Mouse (Mus musculus): Measurements from ENCODE around the gene Tcte1. TPM values are rescaled to one million over a fixed set of nuclear protein-coding genes. Genes with fewer than 3 reads are reported as not detected.

Gene Tcte1
- total RNA-seq, 1 experiment from 2014 or later = not detected

DNA sequence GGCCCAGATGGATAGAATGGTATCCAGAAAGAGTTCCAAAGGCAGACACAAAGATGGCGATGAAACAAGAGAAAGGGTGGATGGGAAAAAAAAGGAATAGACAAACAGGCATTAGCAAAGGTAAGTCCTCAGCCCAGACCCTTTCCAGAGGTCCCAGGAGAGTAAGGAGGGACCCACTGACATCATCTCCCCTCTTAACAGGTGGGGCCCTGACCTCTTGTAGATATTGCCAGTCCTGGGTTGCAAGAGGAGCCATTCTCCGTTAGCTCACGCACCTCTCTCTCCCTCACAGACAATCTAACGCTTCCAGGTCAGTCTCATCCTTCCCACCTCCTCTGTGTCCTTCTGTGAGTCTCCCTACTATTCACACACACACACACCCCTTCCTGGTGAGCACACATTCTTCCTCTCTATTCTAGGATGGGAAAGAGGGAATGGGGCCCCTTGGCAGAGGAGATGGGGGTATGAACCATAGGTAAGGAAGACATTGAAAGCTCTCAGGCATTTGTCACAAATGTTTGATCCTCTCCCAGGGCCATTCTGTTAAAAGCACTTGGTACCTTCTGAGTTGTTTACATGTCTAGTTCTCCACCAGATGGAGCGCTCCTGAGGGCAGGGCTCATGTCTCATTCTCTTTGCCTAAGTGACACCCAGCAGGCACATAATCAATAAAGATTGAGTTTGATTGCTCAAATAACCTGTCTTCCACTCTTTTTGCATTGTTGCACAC lies 24.4 kb downstream of the Tcte1 start:
- DNase-seq = no peak

DNA sequence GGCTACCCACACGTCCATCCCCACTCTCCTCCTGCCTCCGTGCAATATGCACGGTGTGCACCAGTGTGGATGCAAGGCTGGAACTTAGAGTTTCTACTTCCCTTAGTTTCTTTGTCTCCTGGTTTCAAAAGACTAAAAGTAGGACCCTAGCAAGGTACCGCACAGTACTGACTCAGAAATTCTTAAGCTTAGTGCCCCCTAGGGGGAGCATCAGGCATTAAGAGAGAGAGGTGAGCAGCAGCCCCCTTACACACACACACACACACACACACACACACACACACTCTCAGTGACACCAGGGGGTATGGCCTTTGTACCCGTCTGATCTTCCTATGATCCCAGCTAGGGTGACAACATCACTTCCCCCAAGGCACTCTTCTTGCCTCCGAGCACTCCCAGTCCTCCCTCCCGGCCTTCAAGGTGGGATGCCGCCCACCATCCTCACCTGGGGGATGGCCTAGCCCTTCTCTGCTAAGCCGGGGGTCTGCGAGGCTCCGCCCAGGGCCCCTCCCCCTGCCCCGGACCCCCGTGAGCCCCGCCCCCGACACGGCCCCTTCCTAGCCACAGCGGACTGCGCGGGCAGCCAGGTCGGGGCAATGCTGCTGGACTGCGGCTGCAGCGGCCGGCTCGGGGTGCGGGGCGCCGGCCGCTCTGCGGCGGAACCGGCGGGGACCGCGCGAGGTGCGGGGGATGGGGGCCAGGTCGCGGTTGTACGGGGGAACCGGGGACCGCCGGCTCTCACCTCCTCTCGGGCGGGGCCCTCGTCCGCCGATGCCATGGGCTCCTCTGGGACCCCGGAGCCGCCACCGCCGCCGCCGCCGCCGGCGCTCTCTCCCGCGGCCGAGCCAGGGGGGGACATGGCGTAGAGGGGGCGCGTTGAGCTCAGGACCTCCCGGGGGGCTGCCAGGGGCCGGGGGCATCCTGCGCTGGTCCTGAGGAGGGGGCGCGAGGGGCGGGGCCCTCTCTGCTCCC lies 25.6 kb downstream of the Tcte1 start:
- no peak for DNase-seq

DNA sequence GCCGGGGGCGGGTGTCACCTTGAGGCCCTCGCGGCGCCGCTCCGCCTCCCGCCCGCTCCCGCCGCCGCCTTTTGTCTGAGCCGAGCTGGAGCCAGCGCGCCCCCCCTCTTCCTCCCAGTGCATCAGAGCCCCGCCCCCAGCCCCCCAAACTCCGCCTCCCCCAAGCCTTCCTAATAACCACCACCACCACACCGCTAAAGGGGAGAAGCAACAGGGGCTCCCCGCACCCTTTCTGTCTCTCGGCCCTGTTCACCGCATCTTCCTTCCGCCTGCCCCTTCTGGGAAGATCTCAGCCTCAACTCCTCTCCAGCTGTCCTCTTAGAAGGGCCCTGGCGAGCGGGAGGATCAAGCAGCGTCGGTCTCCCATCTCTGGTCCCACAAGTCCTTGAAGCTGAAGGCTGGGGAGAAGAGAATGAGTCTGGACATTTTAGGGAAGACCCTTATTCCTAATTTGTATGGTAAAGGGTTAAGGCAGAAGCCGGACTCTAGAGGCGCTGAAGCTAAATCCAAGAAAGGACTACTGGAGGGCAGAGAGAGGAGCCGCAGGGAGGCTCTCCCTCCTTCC lies 26.5 kb downstream of the Tcte1 start, which contains the start of gene Tmem151b:
TSS of gene Tmem151b (minus strand) at position 61 of the 565 bp plus-strand sequence.
- no peak for DNase-seq

DNA sequence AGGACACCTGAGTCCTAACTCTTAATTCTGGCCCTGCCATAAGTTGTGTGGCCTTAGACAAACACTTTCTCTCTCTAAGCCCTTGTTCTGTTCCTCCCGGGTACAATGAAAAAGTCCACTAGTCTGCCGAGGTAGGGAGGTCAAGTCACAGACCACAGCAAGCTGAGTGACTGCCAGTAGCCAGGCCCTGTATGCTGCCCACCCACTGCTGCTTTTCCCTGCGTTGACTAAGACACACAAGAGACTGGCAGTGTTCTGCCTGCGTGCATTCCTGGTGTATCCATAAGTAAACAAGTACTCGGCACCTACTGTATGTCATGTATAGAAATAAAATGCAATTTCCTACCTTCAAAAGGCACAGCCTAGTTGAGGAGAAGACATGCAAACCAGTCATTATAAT lies 27.0 kb downstream of the Tcte1 start:
- DNase-seq = no peak

DNA sequence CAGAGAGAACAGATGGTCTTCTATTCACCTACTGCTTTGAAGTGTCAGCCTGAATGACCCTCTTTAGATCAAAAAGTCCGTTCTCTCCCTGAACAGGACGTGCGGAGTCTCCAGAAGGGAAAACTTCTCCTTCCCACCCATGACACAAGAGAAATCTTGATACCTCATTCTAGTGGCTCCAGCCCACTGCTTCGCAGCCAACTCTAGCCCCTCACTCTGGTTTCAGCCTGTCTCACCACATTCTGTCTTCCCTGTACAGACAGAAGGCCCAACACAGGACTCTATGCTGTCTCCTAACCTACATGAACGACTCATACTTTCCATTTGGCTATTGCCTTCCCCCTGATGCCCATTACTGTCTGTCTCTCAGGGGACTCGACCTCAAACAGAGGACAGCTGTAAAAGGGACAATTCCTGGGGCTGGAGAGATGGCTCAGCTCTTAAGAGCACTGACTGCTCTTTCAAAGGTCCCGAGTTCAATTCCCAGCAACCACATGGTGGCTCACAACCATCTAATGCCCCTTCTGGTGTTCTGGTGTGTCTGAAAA lies 28.1 kb downstream of the Tcte1 start:
- DNase-seq = no peak

DNA sequence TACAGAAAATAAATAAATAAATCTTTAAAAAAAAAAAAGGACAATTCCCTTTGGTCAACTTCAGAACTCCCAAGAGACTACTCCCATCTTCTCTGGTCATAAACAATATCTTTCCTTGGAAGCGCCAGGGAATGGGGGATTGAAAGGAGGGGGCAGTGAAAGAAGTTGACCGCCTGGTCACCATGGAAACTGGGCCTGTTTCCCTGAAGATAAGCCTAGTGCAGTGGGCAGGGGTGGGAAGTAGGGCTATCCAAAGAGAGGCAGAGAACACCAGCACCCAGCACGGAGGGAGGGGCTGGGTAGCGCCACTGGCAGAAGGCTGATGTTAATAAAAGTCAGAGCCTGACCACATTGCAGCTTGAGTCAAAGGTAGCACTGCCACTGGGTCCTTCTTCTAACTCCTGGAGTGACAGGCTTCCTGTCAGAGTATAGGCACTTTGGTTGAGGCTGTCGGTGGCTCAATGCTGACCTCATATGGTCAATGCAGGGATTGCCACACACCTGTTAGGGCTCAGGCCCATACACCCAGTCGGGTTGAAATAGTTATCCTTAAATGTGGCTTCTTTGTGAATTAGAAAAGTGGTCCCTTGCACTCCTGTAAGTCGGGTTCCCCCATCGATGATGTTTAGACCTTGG lies 28.7 kb downstream of the Tcte1 start:
- DNase-seq = peak; percentile 84

DNA sequence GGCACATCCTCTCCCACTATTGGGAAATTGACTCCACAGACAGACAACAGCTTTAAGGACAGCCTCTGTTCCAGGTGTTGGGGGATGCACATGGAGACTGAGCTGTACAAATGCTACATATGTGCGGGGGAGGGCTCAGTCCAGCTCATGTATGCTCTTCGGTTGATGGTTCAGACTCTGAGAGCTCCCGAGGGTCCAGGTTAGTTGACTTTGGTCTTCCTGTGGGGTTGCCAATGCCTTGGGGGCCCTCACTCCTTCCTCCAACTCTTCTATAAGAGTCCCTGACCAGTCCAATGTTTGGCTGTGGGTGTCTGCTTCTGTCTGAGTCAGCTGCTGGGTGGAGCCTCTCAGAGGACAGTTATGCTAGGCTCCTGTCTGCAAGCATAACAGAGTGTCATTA lies 29.8 kb downstream of the Tcte1 start:
- no peak for DNase-seq

DNA sequence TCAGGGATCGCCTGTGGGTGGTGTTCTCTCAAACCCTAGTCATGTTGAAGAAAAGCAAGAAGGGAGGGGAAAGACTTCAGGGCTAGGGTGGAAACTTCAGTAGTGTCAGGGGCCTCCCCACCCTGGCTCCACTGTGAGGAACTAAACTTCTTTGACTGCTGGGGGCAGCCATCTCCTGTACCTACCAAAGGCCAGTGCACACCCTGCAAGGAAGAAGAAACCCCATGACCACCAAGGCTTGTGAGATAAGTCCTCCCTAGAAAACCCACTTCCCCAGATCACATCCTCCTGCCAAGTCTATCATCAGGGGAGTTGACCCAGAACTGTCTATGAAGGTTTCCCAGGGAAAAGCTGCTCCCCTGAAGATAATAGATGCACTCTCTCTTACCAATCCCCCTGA lies 31.2 kb downstream of the Tcte1 start:
- no peak for DNase-seq

DNA sequence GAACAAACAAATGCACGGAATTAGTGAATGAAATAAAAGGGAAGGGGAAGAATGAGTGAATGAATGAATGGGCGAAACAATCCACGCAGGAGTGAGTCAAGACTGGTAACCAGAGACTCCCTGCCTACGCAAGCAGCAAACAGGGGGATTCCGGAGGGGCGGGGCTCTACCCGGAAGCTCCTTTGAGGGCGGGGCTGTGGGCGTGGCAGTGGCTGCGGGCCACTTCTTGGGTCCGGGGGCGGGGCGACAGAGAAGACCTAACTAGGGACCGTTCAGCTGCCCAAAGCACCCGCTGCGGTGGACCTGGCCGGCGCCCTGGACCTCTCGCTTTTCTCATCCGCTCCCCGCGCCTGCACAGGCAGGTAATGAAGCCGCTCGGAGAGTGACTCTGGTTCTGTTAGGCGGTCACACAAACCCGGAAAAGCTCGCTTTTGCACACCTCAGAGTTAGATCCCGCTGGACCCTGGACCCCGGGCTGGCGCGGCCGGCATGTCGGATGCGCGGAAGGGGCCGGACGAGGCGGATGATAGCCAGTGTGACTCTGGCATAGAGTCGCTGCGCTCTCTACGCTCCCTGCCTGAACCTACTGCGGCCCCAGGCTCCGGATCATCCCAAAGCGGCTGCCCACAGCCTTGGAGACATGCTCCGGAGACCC lies 32.3 kb downstream of the Tcte1 start, which contains the start of gene Nfkbie:
TSS of gene Nfkbie (plus strand) at position 252 of the 655 bp plus-strand sequence.
- DNase-seq = peak; percentile 98

DNA sequence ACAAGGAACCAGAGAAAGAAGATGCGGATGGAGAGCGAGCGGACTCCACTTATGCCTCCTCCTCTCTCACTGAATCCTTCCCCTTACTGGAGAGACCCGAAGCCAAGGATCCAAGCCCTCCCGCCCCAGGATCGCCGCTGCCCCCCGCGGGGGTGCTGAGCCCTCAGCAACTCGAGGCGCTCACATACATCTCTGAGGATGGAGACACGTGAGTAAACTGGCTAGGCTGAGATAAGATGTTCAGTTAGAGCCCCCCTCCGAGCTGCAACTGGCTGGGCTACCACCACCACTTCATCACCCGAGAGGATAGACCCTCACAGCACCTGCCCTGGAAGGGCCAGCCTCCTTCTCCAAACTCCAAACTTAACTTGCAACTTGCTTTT lies 32.9 kb downstream of the Tcte1 start:
- DNase-seq = no peak

DNA sequence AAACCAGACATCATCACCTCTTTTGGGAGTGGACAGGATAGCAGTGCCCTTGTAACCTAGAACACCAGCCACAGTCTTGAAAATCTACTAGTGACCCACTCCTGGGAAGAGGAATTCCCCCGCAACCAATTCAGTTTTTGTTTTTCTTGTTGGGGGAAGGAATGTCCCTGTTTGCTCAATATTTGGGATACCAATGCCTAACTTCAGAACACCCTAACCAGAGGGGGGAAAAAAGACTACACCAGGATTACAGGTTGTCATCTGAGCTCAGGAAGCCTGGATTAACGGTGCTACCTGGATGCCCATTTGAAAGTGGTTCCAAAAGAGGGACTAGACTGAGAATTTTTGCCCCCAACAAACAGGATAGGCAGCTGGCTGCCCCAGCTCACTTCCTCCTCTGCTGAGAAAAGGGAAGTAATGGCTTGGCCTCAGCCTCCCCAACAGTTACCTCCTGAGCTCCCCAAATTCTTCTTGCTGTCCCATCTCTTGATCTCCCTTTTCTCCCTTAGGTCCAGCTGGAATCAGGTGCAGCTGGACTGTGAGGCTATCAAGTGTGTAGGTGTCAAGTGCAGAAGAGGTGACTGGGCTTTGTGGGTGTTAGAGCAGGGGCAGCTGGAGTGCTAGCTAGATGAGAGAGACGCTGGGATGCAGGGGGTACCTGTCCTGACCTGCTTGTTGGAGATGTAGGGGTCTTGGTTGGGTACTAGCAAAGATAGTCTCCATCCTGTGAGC lies 33.4 kb downstream of the Tcte1 start:
- DNase-seq = no peak

DNA sequence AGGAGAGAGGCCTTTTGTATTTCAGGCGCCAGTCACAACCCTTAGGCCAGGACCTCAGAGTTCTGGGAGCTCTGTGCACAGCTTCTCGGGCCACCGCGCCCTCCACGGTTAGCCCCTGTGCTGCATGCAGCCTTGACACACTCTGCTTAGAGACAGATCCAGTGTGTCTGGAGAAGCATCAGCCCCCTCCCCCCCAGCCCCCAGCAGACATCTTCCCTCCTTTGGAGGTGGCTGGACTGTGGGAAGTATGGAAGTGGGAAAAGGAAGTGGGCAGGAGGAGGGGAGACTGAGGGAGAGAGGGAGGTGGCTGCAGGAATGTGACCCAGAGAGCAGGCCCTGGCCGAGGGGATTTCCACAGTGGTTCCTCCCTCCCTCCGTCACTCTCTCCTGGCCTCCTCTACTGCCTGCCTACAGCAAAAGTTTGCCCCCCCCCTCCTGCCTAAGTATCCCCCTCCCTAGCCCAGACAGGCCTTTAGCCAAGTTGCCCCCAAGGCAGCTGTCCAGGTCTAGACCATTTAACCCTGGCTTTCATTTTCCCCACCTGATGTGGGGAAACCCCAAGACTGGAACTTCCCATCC lies 34.1 kb downstream of the Tcte1 start:
- no peak for DNase-seq

DNA sequence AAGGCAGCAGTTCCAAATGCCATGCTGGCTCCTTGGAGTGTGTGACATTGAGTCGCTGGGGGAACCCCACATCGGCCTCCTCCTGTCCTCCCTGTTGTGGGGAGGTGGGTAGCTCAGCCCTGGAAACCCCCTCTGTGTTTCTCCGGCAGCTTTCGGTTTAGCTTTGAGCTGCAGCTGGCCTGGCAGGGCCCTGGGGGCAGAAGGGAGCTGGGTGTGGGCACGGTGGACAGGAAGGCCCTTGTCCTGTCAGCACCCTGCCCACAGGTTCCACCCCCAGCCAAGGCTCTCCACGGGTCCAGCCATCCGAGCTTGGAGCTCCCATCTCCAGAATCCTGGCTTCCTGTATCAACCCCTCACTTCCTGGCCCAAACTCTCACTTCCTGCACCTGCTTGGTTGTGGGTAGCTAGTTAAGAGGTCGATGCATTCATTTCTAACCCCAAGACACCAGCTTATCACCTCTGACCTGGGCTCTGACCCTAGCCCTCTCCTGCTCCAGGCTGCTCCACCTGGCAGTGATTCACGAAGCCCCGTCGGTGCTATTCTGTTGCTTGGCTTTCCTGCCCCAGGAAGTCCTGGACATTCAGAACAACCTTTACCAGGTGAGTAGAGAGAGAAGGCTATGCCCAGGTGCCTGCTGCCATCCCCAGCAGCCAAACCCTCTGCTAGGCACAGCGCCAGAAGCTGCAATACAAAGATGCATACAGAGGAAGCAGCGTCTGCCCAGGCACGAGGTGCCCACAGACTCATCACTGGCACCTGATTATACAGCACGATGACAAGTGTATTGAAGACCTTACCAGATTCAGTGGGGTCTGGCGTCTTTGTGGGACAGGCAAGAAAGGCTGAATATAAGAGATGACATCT lies 35.0 kb downstream of the Tcte1 start:
- no peak for DNase-seq

DNA sequence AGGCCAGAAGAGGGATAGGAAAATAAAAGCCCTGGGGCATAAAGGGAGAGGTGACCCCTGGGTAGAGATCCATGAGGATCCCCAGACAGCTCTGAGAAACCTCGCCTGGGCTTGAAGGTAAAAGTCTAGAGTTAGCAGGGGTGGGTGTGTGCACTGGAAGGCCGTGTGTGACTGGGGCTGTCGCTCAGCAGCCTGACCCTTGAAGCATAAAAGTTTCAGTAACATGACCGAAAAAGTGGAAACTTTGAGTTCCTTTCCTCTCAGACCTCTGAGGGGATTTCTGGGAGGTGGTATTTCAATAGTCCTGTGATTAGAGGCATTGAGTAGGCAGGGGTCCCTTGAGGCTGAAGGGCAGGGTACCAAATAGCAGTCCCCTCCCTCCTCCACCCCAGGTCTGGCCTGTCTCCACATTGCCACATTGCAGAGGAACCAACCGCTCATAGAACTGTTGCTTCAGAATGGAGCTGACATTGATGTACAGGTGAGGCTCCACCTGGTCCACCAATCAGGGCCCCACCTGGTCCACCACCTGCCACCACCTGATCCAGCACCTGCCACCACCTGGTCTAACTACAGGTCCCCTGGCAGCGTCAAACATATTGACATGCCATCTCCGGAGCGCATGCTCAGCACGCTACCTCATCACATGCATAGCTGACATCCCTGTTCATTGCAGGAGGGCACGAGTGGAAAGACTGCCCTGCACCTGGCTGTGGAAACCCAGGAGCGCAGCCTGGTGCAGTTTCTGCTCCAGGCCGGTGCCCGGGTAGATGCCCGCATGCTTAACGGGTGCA lies 36.7 kb downstream of the Tcte1 start:
- no peak for DNase-seq

DNA sequence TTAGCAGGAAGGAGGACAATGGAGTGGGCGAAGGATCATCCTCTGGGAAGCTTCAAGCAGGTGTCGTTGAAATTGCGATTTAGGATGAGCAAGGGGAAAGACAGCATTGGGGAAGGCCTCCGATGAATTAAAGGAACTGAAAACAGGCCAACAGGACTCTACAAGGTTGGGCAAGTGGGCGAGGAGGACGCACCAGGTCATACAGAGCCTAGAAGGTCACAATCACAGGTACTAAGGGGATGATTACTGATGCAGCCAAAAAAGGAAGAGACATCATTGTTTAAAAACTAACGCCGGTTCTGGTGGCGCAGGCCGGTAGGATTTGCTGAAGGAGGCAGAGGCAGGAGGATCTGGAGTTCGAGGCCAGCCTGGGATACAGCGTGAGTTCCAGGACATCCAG lies 40.0 kb downstream of the Tcte1 start:
- no peak for DNase-seq

DNA sequence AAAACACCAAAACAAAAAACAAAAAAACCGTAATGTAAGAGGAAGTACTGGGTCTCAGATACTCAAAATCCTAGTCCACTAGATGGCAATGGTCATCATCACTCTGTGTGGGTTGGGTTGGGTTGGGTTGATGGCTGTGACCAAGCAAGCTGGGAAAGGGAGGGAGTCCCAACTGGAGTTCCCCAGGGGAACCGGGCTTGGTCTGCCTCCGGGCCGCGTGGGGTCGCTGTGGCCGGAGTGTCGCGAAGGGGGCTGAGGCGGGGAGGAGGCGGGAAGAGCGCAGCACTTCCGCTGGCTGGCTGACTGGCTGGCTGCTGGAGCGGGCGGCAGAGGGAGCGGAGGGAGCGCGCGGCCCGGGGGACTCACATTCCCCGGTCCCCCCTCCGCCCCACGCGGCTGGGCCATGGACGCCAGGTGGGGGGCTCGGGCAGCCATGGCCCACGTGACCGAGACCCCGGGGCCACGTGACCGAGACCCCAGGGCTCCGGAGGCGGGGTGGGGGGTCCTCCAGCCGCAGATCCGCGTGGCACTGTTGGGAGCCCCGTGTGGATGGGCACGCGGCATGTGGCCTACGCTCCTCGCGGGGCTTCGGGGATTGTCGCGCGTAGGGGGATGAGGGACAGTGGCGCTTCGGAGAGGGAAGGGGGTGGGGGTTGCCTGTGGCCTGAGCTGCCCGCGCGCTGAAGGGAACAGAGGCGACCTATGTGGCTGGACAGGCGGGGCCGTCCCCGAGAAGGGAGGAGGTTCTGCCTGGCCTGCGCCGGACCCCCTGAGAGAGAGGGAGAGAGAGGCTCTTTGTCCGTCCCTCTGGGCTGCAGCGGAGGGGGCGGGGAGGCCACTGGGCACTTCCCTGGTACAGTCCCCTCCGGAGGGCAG lies 40.7 kb downstream of the Tcte1 start, which contains the start of gene Slc35b2:
TSS of gene Slc35b2 (plus strand) at position 220 of the 876 bp plus-strand sequence.
- DNase-seq = peak; percentile 99

DNA sequence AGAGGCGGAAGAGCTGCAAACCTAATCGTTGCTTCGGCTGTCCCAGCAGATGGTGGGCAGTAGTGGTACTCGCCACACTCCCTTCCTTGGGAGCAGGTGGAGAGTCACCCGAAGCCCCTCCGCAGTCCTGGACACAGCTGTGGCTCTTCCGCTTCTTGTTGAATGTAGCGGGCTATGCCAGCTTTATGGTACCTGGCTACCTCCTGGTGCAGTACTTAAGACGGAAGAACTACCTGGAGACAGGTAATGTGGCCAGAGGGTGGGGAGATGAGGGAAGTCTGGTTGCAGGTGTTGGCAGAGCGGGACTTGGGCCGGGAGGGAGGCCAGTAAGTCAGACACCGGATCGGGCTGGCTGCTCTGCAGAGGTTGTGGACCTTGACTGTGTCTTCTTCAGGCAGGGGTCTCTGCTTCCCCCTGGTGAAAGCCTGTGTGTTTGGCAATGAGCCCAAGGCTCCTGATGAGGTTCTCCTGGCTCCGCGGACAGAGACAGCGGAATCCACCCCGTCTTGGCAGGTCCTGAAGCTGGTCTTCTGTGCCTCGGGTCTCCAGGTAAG lies 41.4 kb downstream of the Tcte1 start:
- peak; percentile 57 for DNase-seq
